ENCODE assay signal across 10 mouse cellular contexts in the genomic region with DNA sequence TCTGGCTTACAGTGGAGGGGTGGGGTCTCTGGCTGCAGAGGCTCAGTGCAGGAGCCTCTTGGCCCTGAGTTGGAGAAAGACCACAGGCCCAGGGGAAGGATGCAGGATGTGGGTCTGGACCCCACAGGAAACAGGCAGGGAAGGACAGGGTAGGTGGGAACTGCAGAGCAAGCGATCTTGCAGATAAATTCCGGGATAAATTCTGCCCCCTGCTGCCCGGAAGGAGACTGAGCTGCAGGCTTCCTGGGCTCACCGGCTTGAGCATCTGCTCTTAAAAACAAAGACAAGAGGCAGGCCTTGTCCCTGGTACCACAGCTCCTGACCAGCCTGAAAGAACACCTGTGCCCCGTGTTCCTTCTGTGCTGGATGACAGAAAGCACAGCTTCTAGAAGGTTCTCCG.
DNase-seq lines count a peak whose midpoint lies in the region; ATAC-seq and TF ChIP-seq lines count a peak whose summit lies in the region.
"Had no signal": no experiment of that assay in that cellular context is flagged by ENCODE, and none has a peak within 500 bp of the region (broad histone marks: within the 10 kb centered on the region; RNA-seq: fewer than 3 reads in every experiment).

No protein-coding gene starts in this region.

- 0 out of 2 replicates have a peak overlapping the region, but pooled peaks have one; percentile 8 for H3K9ac ChIP-seq in forebrain, embryonic 14.5 days (ENCODE audit: low read length)
- H3K9ac ChIP-seq in forebrain, embryonic 13.5 days, result no peak overlapping the region
- no peak overlapping the region for H3K9ac ChIP-seq in kidney, embryonic 14.5 days (ENCODE audit: low read depth, low read length)
- no peak overlapping the region for H3K9ac ChIP-seq in liver, postnatal 0 days (replicated peaks)
- H3K9ac ChIP-seq: liver, embryonic 15.5 days had no signal

- no peaks in the 10 kb centered on the region for H3K36me3 ChIP-seq in forebrain, embryonic 14.5 days (ENCODE audit: control insufficient read depth, insufficient read depth, low read length)
- no peaks in the 10 kb centered on the region for H3K36me3 ChIP-seq in forebrain, embryonic 13.5 days (ENCODE audit: poor library complexity, severe bottlenecking)
- no peaks in the 10 kb centered on the region for H3K36me3 ChIP-seq in E14TG2a.4 (ENCODE audit: insufficient read depth, low read length)
- H3K36me3 ChIP-seq in kidney, embryonic 14.5 days (ENCODE audit: control insufficient read depth, insufficient read depth, low read length), result no peaks in the 10 kb centered on the region
- H3K36me3 ChIP-seq in liver, postnatal 0 days (replicated peaks; ENCODE audit: insufficient read depth, low read length), result no peaks in the 10 kb centered on the region
- H3K36me3 ChIP-seq: liver, embryonic 15.5 days had no signal

- TF ChIP-seq CTCF in E14TG2a.4 (conservative IDR thresholded peaks at IDR 0.05; ENCODE audit: low read length), result peak; percentile 32
- TF ChIP-seq CTCF in liver, postnatal 0 days (IDR thresholded peaks at IDR 0.05; ENCODE audit: low read depth), result 0 out of 2 replicates have a peak, but pooled peaks have one; percentile 14

- H3K4me1 ChIP-seq in forebrain, embryonic 14.5 days (ENCODE audit: control insufficient read depth, insufficient read depth, low read length), result no peaks in the 10 kb centered on the region
- H3K4me1 ChIP-seq in forebrain, embryonic 13.5 days, result no peaks in the 10 kb centered on the region
- peaks cover 15% of the 10 kb centered on the region for H3K4me1 ChIP-seq in E14TG2a.4 (replicated peaks; ENCODE audit: low read depth, low read length)
- 0 out of 2 replicates have a peak, but pooled peaks cover 8% of the 10 kb centered on the region for H3K4me1 ChIP-seq in kidney, embryonic 14.5 days (ENCODE audit: control insufficient read depth, insufficient read depth, low read length)
- no peaks in the 10 kb centered on the region for H3K4me1 ChIP-seq in liver, postnatal 0 days (ENCODE audit: insufficient read depth)
- H3K4me1 ChIP-seq: liver, embryonic 15.5 days had no signal

- no peak overlapping the region for H3K4me3 ChIP-seq in forebrain, embryonic 14.5 days (ENCODE audit: low read depth, low read length)
- H3K4me3 ChIP-seq in forebrain, embryonic 13.5 days, result no peak overlapping the region
- H3K4me3 ChIP-seq in E14TG2a.4 (replicated peaks; ENCODE audit: low read length), result no peak overlapping the region
- no peak overlapping the region for H3K4me3 ChIP-seq in kidney, embryonic 14.5 days (ENCODE audit: low read length)
- no peak overlapping the region for H3K4me3 ChIP-seq in liver, postnatal 0 days (ENCODE audit: low read depth, low read length)
- H3K4me3 ChIP-seq: liver, embryonic 15.5 days had no signal

- H3K27me3 ChIP-seq in forebrain, embryonic 14.5 days (replicated peaks; ENCODE audit: control insufficient read depth, insufficient read depth, low read length), result no peaks in the 10 kb centered on the region
- no peaks in the 10 kb centered on the region; the same call in 1 of the 2 replicates for H3K27me3 ChIP-seq in forebrain, embryonic 13.5 days
- H3K27me3 ChIP-seq in E14TG2a.4 (ENCODE audit: insufficient read depth, low read length), result no peaks in the 10 kb centered on the region; the same call in 1 of the 2 replicates
- no peaks in the 10 kb centered on the region for H3K27me3 ChIP-seq in kidney, embryonic 14.5 days (ENCODE audit: control insufficient read depth, insufficient read depth, low read length)
- H3K27me3 ChIP-seq in liver, postnatal 0 days (ENCODE audit: insufficient read depth, low read length), result no peaks in the 10 kb centered on the region
- H3K27me3 ChIP-seq: CH12.LX; liver, embryonic 15.5 days had no signal

- 19% methylated on average over 6 of the region's 6 CpGs for WGBS in forebrain, embryonic 14.5 days
- WGBS in forebrain, embryonic 13.5 days, result 18% methylated on average over 6 of the region's 6 CpGs
- WGBS in kidney, embryonic 14.5 days, result 18% methylated on average over 6 of the region's 6 CpGs
- 12% methylated on average over 6 of the region's 6 CpGs for WGBS in liver, postnatal 0 days (ENCODE audit: insufficient replicate concordance)

- no peak for TF ChIP-seq EP300 in liver, postnatal 0 days (IDR thresholded peaks at IDR 0.05; ENCODE audit: low read depth)

- no peak overlapping the region for H3K27ac ChIP-seq in forebrain, embryonic 14.5 days (ENCODE audit: low read depth, low read length)
- H3K27ac ChIP-seq in forebrain, embryonic 13.5 days, result no peak overlapping the region
- no peak overlapping the region for H3K27ac ChIP-seq in kidney, embryonic 14.5 days (ENCODE audit: low read depth, low read length)
- no peak overlapping the region for H3K27ac ChIP-seq in liver, postnatal 0 days (ENCODE audit: low read depth)
- H3K27ac ChIP-seq: liver, embryonic 15.5 days had no signal

- ATAC-seq in forebrain, embryonic 14.5 days, result 0 out of 2 replicates have a peak, but pooled peaks have one; percentile 32
- no peak for ATAC-seq in forebrain, embryonic 13.5 days
- peak; percentile 39; the same call in 1 of the 2 replicates for ATAC-seq in kidney, embryonic 14.5 days (ENCODE audit: low FRiP score, low TSS enrichment)
- ATAC-seq in liver, postnatal 0 days, result no peak
- ATAC-seq in activated CD4-positive, CD25-positive, alpha-beta regulatory T cell, adult 4 months, result no peak

- DNase-seq in forebrain, embryonic 14.5 days (ENCODE audit: low spot score), result peak; percentile 70
- peak; percentile 70 for DNase-seq in embryo, embryonic 10.5 days (ENCODE audit: low spot score)
- no peak for DNase-seq in liver, postnatal 0 days
- DNase-seq in urinary bladder, postnatal 36 days (ENCODE audit: low spot score in 2 of 2), result no peak

- no peak overlapping the region for H3K4me2 ChIP-seq in forebrain, embryonic 14.5 days (ENCODE audit: low read length)
- no peak overlapping the region for H3K4me2 ChIP-seq in forebrain, embryonic 13.5 days
- H3K4me2 ChIP-seq in kidney, embryonic 14.5 days (replicated peaks; ENCODE audit: low read depth, low read length), result no peak overlapping the region
- no peak overlapping the region for H3K4me2 ChIP-seq in liver, postnatal 0 days (ENCODE audit: low read depth, low read length)
- H3K4me2 ChIP-seq: liver, embryonic 15.5 days had no signal

- H3K9me3 ChIP-seq in forebrain, embryonic 14.5 days (replicated peaks; ENCODE audit: control insufficient read depth, low read length), result no peaks in the 10 kb centered on the region
- H3K9me3 ChIP-seq in forebrain, embryonic 13.5 days (replicated peaks), result no peaks in the 10 kb centered on the region
- peaks cover 6% of the 10 kb centered on the region for H3K9me3 ChIP-seq in E14TG2a.4 (ENCODE audit: low read length)
- no peaks in the 10 kb centered on the region for H3K9me3 ChIP-seq in kidney, embryonic 14.5 days (ENCODE audit: control insufficient read depth, low read length)
- no peaks in the 10 kb centered on the region for H3K9me3 ChIP-seq in liver, postnatal 0 days (ENCODE audit: low read length)
- H3K9me3 ChIP-seq: liver, embryonic 15.5 days had no signal

Comparison
In these comparisons a context has a peak if more than half of its experiments do, and no peak if none do; other contexts are left out.
1. ATAC-seq: peak in forebrain, embryonic 14.5 days (single experiment) and kidney, embryonic 14.5 days (single experiment); none in forebrain, embryonic 13.5 days (single experiment), liver, postnatal 0 days (single experiment) and activated CD4-positive, CD25-positive, alpha-beta regulatory T cell, adult 4 months (single experiment).
2. DNase-seq: peak in forebrain, embryonic 14.5 days (single experiment) and embryo, embryonic 10.5 days (single experiment); none in liver, postnatal 0 days (single experiment) and urinary bladder, postnatal 36 days (0 of 2).